Mouse (Mus musculus): Measurements from ENCODE around the gene Itgb1bp1.

DNA sequence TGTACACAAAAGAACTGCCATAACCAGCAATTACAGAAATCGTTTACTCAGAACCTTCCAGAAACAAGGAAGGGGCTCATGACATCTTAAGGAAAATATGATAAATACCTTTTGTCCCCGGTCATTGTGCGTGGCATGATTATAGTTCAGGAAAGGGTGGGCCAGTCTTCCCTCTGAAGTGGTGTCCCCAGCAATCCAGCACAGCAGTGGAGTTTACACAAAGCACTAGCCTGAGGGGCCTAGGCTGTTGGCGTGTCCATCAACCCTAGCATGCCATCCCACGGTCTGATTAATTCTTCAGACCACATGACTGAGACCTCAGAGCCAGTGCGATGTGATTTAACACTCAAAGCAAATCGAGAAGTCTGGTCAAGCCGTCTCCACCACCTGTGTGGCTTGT, 60.7 kb downstream of the Itgb1bp1 start:
- no peak for TF ChIP-seq CTCF (IDR thresholded peaks at IDR 0.05; ENCODE audit: control insufficient read depth, insufficient read depth, insufficient replicate concordance, low read depth, low read length)
- no peak for TF ChIP-seq POLR2A (IDR thresholded peaks at IDR 0.05; ENCODE audit: control insufficient read depth, low read depth, low read length)
